Mouse (Mus musculus) liver, postnatal 0 days (tissue): ENCODE data around the gene Egflam.

ENCODE experiments used
- CTCF ChIP-seq: sonication (generic); IDR thresholded peaks from 2 replicates; pipeline ENCODE4 v1.5.1; 2016; ENCODE audit warnings: antibody characterized with exemption, low read depth
- EP300 ChIP-seq: IDR thresholded peaks from 2 replicates; pipeline ENCODE4 v1.6.1; 2016; ENCODE audit warnings: antibody characterized with exemption, low read depth, mild to moderate bottlenecking

GRCm38 (mm10) chr15:7295199-7295598 lies 103.0 kb downstream of the Egflam start:
- TF ChIP-seq CTCF (no peak), EP300 (no peak)
